Mouse (Mus musculus) Muller cell, postnatal 12 days (primary cell): ENCODE measurements around the gene Ifna7.
"Not testable (repeated sequence)": the region's sequence is repeated elsewhere in the genome, so short reads cannot be mapped to it uniquely, and the experiment has no call there.

Experiments
- DNase-seq: peaks from one replicate; pipeline ENCODE4 v3.0.0-alpha.2; 2015; ENCODE audit errors: inconsistent ontology term

Ifna7 gene

GRCm38 (mm10) chr4:88815928-88816327, at the start of gene Ifna7:
Gene Ifna7 (plus strand): TSS chr4:88816228.
- no peak for DNase-seq

GRCm38 (mm10) chr4:88773534-88773933, 42.5 kb upstream of the Ifna7 start, which contains the start of gene Gm13290:
Gene Gm13290 (plus strand): TSS chr4:88773834.
- not testable (repeated sequence) for DNase-seq

DNA sequence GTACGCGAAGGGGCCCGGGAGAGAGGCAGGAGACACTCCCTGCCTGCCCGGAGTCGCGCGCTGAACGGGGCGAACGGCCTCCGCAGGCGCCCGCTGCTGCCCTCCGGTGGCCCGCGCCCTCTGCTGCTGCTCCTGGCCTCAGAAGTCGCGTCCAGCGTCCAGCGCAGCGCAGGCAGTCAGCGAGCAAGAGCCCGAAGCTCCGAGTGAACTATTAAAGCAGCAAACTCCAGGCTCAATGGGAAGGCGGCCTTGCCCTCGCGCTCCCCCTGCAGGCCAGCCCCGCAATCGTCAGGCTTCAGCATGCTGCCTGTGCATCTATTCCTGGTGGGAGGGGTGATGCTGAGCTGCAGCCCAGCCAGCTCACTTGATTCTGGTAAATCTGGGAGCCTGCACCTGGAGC, 39.4 kb upstream of the Ifna7 start, which contains the start of gene Gm13289:
Gene Gm13289, plus strand, starts transcription at position 301 of the 400 bp plus-strand sequence.
- not testable (repeated sequence) for DNase-seq

- DNase-seq, result not testable (repeated sequence)
Measured at GRCm38 (mm10) chr4:88779550-88779949, 36.5 kb upstream of the Ifna7 start, which contains the start of gene Gm13272. Gene Gm13272 (plus strand): TSS chr4:88779850.

DNA sequence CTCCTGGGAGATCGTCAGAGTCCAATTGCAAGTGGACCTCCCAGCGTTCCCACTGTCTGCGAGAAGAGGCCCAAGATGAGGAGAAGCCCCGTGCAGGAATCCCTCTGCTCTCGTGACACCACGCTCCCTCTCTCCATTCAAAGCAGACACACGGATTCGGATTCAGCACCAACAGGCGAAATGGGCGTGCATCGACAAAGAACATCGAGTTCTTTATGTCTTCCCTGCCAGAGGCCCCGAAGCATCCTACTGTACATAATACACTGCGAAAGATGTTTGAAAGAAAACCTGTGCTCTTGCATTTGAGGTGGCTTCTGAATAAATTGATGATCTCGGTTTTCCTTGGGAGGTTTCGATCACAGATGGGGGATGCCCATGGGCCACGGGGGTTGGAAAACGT, 35.7 kb upstream of the Ifna7 start:
- DNase-seq, result not testable (repeated sequence)

- DNase-seq, result not testable (repeated sequence)
Measured at GRCm38 (mm10) chr4:88781831-88782230, 34.2 kb upstream of the Ifna7 start, which contains the start of gene Ifnz. Gene Ifnz (plus strand): TSS chr4:88782131.

DNA sequence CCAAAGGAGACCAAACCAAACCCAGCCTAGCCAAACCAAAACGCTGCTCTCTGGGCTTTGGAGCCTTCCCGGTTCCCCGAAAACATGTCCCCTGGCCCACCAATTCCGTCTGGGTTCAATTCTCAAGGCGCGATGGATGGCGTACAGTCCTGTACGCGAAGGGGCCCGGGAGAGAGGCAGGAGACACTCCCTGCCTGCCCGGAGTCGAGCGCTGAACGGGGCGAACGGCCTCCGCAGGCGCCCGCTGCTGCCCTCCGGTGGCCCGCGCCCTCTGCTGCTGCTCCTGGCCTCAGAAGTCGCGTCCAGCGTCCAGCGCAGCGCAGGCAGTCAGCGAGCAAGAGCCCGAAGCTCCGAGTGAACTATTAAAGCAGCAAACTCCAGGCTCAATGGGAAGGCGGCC, 33.7 kb upstream of the Ifna7 start:
- DNase-seq, result not testable (repeated sequence)

- not testable (repeated sequence) for DNase-seq
Measured at GRCm38 (mm10) chr4:88785409-88785808, 30.6 kb upstream of the Ifna7 start, which contains the start of gene Gm13276. Gene Gm13276 (plus strand): TSS chr4:88785709.

DNA sequence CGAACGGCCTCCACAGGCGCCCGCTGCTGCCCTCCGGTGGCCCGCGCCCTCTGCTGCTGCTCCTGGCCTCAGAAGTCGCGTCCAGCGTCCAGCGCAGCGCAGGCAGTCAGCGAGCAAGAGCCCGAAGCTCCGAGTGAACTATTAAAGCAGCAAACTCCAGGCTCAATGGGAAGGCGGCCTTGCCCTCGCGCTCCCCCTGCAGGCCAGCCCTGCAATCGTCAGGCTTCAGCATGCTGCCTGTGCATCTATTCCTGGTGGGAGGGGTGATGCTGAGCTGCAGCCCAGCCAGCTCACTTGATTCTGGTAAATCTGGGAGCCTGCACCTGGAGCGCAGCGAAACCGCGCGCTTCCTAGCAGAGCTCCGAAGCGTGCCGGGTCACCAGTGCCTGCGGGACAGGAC, 27.6 kb upstream of the Ifna7 start, which contains the start of gene Gm13277:
Gene Gm13277, plus strand, starts transcription at position 231 of the 400 bp plus-strand sequence.
- DNase-seq, result not testable (repeated sequence)

DNA sequence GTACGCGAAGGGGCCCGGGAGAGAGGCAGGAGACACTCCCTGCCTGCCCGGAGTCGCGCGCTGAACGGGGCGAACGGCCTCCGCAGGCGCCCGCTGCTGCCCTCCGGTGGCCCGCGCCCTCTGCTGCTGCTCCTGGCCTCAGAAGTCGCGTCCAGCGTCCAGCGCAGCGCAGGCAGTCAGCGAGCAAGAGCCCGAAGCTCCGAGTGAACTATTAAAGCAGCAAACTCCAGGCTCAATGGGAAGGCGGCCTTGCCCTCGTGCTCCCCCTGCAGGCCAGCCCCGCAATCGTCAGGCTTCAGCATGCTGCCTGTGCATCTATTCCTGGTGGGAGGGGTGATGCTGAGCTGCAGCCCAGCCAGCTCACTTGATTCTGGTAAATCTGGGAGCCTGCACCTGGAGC, 24.8 kb upstream of the Ifna7 start, which contains the start of gene Gm13278:
Gene Gm13278, plus strand, starts transcription at position 301 of the 400 bp plus-strand sequence.
- DNase-seq, result not testable (repeated sequence)

DNA sequence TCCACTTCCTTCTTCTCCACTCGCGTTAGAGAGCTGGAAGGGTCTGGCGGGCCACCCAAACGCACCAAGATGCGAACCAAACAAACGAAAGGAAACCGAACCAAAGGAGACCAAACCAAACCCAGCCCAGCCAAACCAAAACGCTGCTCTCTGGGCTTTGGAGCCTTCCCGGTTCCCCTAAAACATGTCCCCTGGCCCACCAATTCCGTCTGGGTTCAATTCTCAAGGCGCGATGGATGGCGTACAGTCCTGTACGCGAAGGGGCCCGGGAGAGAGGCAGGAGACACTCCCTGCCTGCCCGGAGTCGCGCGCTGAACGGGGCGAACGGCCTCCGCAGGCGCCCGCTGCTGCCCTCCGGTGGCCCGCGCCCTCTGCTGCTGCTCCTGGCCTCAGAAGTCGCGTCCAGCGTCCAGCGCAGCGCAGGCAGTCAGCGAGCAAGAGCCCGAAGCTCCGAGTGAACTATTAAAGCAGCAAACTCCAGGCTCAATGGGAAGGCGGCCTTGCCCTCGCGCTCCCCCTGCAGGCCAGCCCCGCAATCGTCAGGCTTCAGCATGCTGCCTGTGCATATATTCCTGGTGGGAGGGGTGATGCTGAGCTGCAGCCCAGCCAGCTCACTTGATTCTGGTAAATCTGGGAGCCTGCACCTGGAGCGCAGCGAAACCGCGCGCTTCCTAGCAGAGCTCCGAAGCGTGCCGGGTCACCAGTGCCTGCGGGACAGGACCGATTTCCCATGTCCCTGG, 21.9 kb upstream of the Ifna7 start, which contains the start of gene Gm13275:
Gene Gm13275, plus strand, starts transcription at position 552 of the 740 bp plus-strand sequence.
- not testable (repeated sequence) for DNase-seq

DNA sequence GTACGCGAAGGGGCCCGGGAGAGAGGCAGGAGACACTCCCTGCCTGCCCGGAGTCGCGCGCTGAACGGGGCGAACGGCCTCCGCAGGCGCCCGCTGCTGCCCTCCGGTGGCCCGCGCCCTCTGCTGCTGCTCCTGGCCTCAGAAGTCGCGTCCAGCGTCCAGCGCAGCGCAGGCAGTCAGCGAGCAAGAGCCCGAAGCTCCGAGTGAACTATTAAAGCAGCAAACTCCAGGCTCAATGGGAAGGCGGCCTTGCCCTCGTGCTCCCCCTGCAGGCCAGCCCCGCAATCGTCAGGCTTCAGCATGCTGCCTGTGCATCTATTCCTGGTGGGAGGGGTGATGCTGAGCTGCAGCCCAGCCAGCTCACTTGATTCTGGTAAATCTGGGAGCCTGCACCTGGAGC, 18.9 kb upstream of the Ifna7 start, which contains the start of gene Gm13279:
Gene Gm13279, plus strand, starts transcription at position 301 of the 400 bp plus-strand sequence.
- not testable (repeated sequence) for DNase-seq

GRCm38 (mm10) chr4:88799365-88799764, 16.7 kb upstream of the Ifna7 start, which contains the start of gene Gm13285:
Gene Gm13285 (plus strand): TSS chr4:88799665.
- DNase-seq, result not testable (repeated sequence)

DNA sequence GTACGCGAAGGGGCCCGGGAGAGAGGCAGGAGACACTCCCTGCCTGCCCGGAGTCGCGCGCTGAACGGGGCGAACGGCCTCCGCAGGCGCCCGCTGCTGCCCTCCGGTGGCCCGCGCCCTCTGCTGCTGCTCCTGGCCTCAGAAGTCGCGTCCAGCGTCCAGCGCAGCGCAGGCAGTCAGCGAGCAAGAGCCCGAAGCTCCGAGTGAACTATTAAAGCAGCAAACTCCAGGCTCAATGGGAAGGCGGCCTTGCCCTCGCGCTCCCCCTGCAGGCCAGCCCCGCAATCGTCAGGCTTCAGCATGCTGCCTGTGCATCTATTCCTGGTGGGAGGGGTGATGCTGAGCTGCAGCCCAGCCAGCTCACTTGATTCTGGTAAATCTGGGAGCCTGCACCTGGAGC, 13.1 kb upstream of the Ifna7 start, which contains the start of gene Gm13287:
Gene Gm13287, plus strand, starts transcription at position 301 of the 400 bp plus-strand sequence.
- not testable (repeated sequence) for DNase-seq

DNA sequence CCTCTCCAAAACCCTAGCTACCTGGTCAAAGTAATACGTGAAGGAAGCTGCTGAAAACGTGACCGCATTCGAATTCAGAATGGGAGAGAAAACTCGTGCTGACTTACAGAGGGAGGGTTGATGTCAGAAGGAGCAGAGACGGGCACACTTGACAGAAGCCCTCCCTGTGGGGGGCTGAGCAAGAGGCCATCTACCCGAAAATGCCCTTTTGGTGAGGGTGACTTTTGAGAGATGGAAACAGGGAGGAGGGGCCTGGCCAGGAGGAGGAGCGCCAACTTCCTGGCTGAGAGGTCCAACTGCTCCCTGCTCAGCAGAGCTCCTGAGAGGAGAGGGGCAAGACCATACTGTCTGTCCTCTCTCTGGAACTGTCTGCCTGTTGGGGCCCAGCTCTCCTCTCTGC, 10.8 kb upstream of the Ifna7 start, which contains the start of gene Gm13288:
Gene Gm13288, plus strand, starts transcription at position 301 of the 400 bp plus-strand sequence.
- not testable (repeated sequence) for DNase-seq

DNA sequence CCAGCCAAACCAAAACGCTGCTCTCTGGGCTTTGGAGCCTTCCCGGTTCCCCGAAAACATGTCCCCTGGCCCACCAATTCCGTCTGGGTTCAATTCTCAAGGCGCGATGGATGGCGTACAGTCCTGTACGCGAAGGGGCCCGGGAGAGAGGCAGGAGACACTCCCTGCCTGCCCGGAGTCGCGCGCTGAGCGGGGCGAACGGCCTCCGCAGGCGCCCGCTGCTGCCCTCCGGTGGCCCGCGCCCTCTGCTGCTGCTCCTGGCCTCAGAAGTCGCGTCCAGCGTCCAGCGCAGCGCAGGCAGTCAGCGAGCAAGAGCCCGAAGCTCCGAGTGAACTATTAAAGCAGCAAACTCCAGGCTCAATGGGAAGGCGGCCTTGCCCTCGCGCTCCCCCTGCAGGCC, 10.3 kb upstream of the Ifna7 start:
- not testable (repeated sequence) for DNase-seq

- DNase-seq, result no peak
Measured at GRCm38 (mm10) chr4:88819659-88820058, 3.6 kb downstream of the Ifna7 start, which contains the start of gene Ifna11. Gene Ifna11 (plus strand): TSS chr4:88819959.

DNA sequence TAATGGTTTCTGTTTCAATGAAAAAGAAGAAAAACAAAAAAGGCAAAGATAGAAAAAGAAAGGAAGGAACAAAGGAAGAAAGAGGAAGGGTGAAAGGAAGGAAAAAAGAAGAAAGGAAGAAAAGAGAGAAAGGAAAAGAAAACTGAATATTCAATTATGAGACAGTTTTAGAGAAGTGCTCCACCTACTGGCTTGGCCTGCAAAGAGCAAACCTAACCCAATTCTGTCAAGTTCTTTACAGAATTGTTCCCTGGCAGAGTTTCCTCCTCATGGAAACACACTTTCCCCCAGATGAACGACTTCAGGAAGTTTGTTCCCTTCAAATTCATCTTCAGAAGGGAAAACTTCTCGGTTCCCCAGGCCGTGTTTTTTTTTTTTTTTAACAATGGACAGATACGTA, 7.0 kb downstream of the Ifna7 start:
- no peak for DNase-seq

GRCm38 (mm10) chr4:88827116-88827515, 11.1 kb downstream of the Ifna7 start, which contains the start of gene Ifna6:
Gene Ifna6 (plus strand): TSS chr4:88827416.
- not testable (repeated sequence) for DNase-seq

GRCm38 (mm10) chr4:88830523-88830922, 14.5 kb downstream of the Ifna7 start:
- DNase-seq, result no peak

GRCm38 (mm10) chr4:88835225-88835624, 19.2 kb downstream of the Ifna7 start, which contains the start of gene Ifna5:
Gene Ifna5 (plus strand): TSS chr4:88835525.
- not testable (repeated sequence) for DNase-seq

- no peak for DNase-seq
Measured at GRCm38 (mm10) chr4:88838828-88839227, 22.8 kb downstream of the Ifna7 start.
